Mouse (Mus musculus) mouse trophoblast stem cell (cell line): ENCODE measurements around the gene Ttc6.

Source experiments
- in situ Hi-C, 2 experiments: fragments of 300-500 bp; cut with MseI, MboI; formaldehyde crosslinking; loops; 2 replicates in 1 of 2; 3 replicates in 1 of 2; pipeline ENCODE4 v1.15.1; 2025

The Ttc6 gene

GRCm38 (mm10) chr12:57624011-57624608, 60.2 kb downstream of the Ttc6 start:
- in situ Hi-C loops: no loop called here

GRCm38 (mm10) chr12:57650011-57650410, 86.1 kb downstream of the Ttc6 start:
- in situ Hi-C loops: no loop called here

GRCm38 (mm10) chr12:57650677-57651076, 86.8 kb downstream of the Ttc6 start:
- in situ Hi-C loops: no loop called here

GRCm38 (mm10) chr12:57662986-57663674, 99.2 kb downstream of the Ttc6 start:
- in situ Hi-C loops: no loop called here

GRCm38 (mm10) chr12:57672414-57672813, 108.5 kb downstream of the Ttc6 start:
- in situ Hi-C loops: no loop called here

GRCm38 (mm10) chr12:57684967-57685423, 121.1 kb downstream of the Ttc6 start:
- in situ Hi-C loops: no loop called here

- in situ Hi-C loops: no loop called here
Measured at GRCm38 (mm10) chr12:57709966-57710365, 146.1 kb downstream of the Ttc6 start.

GRCm38 (mm10) chr12:57764720-57765119, 200.8 kb downstream of the Ttc6 start:
- in situ Hi-C loops: no loop called here

- in situ Hi-C loops: loop anchor here (25.0 kb wide), 1 partner anchor 489 kb away; no protein-coding TSS in a partner anchor
Measured at GRCm38 (mm10) chr12:57776290-57776997, 212.5 kb downstream of the Ttc6 start.

- in situ Hi-C loops: loop anchor here (25.0 kb wide), 1 partner anchor 495 kb away; no protein-coding TSS in a partner anchor
Measured at GRCm38 (mm10) chr12:57781926-57782325, 218.0 kb downstream of the Ttc6 start.

GRCm38 (mm10) chr12:57787471-57787870, 223.6 kb downstream of the Ttc6 start:
- in situ Hi-C loops: loop anchor here (25.0 kb wide), 1 partner anchor 500 kb away; no protein-coding TSS in a partner anchor
